Mouse (Mus musculus) layer of hippocampus, postnatal 25 days (tissue): ENCODE measurements at regions not wholly inside any gene's neighbourhood (a gene's known extent, or its start where the extent isn't known, plus 50 kb on each side); places are given as distances from the start of the nearest gene placed in this dataset.

Experiments used
- DNase-seq, 2 experiments: peaks; one replicate each; pipeline ENCODE4 v3.0.0; 2022; ENCODE audit warnings: mixed read lengths in 2 of 2, low spot score in 1 of 2; ENCODE audit errors: extremely low spot score in 1 of 2

DNA sequence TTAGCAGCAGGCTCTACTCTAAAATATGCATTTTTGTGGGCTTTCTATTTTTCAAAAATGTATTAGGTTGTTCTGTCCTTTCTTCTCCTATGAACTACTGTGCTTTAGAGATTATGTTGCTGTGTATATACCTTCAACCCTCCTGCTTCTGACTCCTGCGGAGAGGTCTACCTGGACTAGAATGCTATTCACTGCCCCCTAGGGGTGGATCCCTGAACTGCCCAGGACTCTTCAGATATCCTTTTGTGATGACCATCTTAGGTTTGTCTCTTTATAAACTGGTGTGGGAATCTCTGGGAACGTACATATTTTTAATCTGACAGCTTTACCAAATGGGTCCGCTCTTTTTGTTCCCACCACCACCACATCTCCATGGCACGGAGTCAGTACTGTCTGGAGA, 168.4 kb downstream of the Arrdc4 start:
- peak; percentile 21 to 75 for DNase-seq

- peak; percentile 80 to 96 for DNase-seq
Measured at GRCm38 (mm10) chr7:68579666-68580065, 169.4 kb downstream of the Arrdc4 start.

DNA sequence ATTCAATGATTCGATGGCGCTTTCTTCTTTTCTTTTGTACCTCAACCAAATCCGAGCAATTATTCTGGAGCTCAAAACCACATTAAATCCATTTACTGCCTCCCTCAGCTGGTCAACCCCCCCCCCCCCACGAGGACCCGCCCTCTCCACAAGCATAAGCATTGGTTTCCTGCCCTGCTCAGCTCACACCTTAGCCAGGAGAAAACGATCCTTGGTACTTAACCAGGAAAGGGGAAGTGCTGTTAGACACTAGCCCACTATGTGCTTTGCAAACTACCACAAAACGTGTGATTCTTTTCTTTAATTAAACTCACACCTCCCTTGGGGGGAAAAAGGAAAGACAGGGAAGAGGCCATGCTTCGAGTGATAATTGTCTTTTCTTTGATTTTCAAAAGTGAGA, 169.8 kb downstream of the Arrdc4 start:
- no peak for DNase-seq

GRCm38 (mm10) chr7:68571315-68571714, 177.7 kb downstream of the Arrdc4 start:
- DNase-seq = no peak

GRCm38 (mm10) chr7:68568127-68568510, 180.9 kb downstream of the Arrdc4 start:
- no peak for DNase-seq

DNA sequence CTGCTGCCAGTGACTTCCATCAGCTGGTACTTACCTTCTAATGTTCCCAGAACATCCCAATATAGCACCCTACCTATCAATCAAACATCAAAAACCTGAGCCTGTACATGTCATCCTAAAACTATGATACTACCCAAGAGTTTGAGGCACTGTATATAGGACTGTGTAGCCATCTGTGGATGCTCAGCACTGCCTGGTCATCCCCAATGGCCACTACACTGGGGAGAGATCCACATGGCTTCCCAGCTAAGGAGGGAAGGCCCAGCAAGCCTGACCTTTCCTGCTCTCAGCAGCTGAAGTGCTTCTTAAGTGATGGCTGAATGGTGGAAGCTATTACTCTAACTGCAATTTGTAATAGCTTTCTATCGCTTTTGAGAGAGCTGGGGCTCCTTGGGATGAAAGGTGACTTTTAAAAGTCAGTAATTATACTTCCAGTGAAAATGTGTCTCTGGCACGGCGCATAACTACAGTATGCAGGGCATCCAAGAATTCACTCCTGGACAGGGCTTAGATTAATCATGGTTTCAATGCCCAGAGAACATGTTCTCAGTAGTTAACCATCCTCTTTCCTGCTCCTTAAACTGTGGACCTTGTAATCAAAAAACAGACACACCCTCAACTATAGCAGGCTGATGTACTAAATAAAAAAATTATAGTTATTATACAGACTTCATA, 181.5 kb downstream of the Arrdc4 start:
- DNase-seq = no peak

DNA sequence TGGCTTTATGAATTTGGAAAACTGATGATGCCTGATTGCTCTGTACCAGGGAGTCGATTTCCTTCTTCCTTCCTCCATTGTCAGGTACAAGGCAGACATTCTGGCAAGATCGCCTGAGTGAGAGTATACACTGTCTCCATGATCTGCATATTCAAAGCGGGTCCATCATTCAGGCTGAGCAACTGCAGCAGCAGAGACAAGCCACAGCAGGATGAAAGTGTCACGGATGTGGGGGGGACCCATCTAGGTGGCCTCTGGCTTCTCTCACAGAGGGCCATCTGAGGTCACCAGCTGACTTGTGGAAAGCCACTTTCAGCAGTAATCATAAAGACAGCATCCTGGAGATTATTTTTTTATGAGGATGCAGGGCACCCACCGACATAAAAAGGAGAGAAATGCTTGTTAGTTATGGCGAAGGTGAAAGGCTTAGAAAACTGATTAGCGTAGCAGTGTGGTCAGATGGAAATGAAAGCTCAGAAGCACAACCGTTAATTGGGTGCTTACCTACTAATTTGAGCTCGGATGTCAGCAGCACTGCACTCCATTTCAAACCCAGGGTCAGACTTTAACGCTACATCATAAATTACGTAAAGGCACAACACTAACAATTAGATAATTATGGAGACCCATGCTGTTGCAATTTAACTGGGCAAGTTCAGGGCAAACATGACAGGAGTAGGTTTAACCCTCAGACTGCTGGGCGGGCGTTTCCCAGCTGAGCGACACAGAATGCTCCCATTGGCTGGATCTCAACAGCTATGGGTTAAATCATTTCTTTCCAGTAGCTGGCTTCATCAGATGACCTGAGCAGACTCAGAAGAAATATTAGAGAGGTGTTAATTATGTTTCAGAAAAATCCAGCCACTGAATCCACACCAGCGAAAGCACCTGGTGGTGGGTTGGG, 189.3 kb downstream of the Arrdc4 start:
- no peak for DNase-seq

DNA sequence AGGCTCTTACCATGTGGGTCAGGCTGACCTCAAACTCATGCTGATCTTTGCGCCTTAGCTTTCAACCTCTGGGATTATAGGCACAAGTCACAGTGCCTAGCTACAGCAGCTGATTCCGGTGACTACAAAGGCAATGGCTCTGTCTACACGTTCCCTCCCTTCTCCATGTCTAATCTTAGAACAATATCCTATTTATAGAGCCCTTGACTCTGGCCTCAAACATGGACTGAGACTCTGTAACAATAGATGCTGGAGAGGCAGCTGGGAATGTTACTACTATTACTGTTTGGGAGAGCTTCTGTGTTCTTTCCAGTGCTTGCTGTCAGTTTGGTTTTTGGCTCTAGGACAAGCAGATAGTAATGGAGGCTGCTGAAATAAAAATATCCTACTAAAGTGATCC, 198.7 kb downstream of the Arrdc4 start:
- no peak for DNase-seq

- no peak for DNase-seq
Measured at GRCm38 (mm10) chr7:68548176-68548575, 200.9 kb downstream of the Arrdc4 start.

DNA sequence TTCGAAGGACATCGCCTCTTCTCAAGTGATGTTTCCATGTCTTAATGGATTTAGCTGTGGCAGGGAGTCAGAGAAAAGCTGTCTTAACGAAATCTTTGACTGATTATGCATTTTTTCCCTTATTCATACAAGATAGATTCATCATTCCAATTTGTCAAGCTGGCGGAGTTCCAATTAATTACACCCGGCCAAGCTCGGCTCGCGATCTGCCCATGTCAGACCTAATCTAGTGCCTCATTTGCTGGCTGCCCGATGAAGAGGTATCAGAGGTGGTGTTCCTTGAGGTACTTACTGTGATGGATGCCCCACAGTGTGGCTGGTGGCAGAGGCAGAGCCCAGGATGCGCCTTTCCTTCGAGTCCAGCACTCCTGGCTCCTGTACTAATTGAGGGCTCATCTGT, 204.9 kb downstream of the Arrdc4 start:
- DNase-seq = no peak

DNA sequence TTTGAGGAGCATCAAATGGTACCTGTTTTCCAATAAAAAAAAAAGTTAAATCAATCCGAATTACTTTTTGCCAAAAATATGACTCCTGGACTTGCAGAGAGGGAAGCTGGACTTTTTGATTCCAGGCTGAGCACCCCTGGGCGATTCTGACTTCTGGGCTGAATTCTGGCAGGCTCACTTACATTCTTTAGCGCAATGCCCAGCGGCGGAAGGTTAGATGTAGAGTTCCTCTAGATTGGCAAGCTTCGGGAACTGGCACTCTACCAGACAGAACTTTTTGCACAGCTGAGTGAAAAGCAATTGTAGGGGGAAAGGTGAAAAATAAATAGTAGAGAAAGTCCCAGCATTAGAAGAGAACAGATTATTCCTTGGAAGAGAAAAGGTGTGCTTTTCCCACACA, 235.5 kb downstream of the Fam169b start:
- no peak for DNase-seq

DNA sequence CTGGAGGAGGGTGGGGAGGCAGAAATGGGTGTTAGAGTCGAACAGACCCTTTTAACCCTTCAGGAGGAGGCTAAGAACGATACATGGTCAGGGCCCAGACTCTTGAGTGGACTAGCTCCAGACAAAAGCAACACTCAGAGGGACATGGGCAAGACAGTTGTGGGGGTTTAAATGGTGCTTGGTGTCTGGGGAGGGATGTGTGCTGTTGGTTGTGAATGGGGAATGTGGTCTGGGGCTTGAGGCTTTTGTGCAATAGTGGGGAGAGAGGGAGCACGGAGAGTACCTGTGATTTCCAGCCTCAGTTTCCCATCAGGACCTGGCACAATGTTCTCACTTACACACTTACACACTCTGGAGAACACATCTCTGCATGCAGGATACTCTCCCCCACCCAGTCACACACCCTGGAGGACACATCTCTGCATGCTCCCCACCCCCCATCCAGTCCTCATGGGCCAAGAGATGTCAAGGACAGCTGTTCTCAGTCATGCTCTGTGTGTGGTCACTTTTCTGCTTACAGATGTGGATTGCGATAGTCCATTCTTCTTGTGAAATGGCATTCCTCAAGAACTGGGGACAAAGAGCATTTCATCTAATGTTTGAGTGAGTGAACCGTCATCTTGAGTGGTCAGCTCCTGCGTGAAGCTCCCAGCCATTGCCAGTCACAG, 217.6 kb downstream of the Fam169b start:
- no peak for DNase-seq

DNA sequence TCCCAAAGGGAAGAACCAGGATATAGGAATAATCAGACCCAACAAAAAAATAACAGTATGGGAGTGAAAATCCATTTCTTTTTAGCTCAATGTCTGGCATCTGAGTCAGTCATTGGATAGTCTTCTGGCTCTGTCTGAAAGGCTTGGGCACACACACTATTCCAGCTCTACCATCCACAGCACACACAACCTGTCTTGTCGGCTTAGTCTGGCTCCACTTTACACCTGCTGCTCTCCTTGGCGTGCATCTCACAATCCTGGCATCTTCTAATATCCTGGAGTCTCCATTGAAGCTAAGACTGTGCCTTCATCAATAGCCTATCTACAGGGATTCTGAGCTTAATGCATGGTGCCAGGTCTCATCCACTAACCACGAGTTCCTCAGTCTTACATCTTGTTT, 213.0 kb downstream of the Fam169b start:
- DNase-seq = no peak

DNA sequence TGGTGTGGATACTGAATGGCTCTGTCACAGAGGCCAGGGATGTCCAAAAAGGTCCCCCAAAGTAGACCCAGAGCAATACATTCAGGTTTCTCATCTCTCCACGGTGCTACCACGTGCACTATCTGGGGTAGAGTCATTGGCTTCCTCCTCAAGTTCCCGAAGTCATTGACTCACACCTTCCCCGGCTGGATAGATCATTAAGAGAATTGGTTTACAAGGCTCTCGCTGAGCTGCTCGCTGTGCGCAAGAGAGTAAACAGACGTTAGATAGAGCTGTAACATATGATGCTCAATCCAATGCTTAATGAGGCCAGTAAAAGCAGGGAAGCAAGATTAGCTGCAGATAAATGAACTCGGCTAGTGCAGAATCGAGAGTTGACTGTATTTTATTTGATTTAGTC, 208.9 kb downstream of the Fam169b start:
- no peak for DNase-seq

DNA sequence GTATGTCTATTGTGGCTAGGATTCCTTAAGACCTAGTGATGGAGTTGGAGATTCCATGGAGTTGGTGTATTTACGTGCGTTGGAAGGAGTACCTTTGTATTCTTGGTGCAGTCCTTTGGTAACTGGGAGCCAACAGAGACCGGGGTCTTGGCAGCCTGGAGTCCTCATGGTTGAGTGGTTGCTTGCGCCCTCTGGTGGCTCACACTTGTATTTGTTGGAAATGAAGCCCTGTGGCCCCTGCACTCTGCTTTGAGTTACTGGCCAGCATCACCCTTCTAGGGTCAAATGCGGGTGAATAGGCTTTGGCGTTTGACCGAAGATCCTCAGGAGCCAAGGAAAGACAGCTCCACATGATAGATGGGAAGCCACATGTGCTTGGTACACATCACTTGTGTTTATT, 207.1 kb downstream of the Fam169b start:
- DNase-seq = peak; percentile 20 to 66

GRCm38 (mm10) chr7:68480336-68480735, 206.7 kb downstream of the Fam169b start:
- DNase-seq = no peak

DNA sequence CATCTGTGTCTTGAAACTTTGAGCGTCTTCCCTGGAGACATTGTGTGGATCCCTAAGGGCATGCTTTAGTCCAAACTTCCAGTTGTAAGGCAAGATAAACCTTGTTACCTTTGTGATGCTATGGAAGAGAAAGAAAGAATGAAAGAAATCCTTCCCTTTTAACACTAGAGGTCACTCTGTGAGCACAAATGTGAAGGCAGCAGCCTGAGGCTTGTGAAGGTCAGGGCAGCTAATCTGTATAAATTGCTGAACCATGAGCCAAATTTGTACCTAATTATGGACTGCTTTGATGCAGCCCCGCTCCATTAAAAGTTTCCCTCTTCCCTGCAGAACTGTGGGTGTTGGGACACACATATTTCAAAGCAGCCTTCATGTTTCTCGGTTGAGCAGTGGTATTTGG, 204.4 kb downstream of the Fam169b start:
- DNase-seq = no peak

DNA sequence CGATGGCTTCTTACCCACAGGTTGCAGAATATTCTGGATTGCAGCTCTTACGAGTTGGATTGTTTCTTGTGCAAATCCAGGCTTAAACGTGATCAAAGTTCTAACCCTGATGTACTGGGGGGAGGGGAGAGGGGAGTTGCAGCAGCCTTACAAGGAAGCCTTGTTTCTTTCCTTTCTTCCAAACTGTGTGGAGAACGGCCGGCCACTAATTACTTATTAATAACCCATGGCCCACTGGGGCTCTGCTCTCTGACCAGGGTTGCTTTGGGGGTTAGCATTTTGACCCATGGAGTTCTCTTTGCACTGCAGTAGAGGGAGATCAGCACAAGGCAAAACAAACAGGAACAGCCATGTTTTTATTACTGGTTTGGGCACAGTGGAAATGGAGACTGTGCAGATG, 199.2 kb downstream of the Fam169b start:
- no peak for DNase-seq

- no peak for DNase-seq
Measured at GRCm38 (mm10) chr7:68470983-68471382, 197.3 kb downstream of the Fam169b start.

DNA sequence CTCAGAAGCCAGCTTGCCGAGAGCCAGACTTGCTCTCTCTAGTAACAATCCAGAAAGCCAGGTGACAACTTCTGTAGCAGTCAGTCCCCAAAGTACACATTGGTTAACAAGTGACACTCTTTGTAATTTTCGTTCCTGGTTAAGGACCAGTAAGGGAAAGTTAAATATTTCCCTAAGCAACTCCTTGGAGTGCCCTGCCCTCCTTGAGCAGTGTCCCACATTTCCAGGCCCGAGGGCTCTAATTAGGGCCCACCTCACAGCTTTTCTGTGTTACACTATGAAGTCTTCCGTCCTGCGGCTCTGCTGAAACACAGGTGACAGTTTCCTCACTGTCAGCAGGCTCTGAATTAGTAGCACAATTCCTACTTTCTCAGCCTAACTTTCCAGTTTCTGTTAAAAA, 194.9 kb downstream of the Fam169b start:
- DNase-seq = no peak

GRCm38 (mm10) chr7:68457842-68458241, 184.2 kb downstream of the Fam169b start:
- no peak for DNase-seq
